Mouse (Mus musculus): ENCODE measurements around the gene Agrp. TPM values are rescaled to one million over a fixed set of nuclear protein-coding genes. Genes with fewer than 3 reads are reported as not detected.
"Not testable (repeated sequence)": the region's sequence is repeated elsewhere in the genome, so short reads cannot be mapped to it uniquely, and the experiment has no call there.

The Agrp gene
- total RNA-seq, 2 experiments from 2014 or later = 0.81 to 1.5 TPM

DNA sequence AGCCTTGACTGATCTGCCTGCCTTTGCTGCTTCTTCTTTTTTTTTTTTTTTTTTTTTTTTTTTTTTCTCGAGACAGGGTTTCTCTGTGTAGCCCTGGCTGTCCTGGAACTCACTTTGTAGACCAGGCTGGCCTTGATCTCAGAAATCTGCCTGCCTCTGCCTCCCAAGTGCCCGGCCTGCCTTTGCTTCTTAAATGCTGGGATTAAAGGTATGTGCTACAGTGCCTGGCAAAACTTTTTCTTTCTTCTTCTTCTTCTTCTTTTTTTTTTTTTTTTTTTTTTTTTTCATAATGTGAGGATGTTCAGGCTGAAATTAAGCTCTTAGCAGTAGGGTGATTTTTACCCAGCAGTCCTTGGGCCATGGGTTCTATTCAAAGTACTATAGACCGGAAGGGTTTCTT lies 34.7 kb downstream of the Agrp start:
- DNase-seq (ENCODE audit: low spot score in 2 of 2) = not testable (repeated sequence)

DNA sequence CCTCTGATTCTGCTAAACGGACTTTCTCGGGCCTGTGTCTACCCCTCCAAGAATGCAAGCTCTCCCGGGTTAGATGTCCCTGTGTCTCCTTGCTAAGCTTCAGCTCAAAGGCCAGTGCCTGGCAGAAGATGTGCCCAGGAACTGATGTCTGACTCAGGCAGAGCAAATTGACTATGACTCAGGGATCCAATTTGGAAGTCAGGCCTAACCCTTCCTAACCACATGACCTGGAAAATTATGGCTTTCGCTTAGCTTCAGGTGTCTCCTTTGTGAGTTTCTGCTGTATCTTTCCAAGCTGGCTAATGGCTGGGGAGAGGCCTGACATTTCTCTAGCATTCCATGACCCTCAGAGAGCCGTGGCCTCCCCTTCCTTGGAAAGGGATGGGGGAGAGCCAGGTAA lies 35.9 kb downstream of the Agrp start:
- no peak for DNase-seq (ENCODE audit: low spot score in 2 of 2)

DNA sequence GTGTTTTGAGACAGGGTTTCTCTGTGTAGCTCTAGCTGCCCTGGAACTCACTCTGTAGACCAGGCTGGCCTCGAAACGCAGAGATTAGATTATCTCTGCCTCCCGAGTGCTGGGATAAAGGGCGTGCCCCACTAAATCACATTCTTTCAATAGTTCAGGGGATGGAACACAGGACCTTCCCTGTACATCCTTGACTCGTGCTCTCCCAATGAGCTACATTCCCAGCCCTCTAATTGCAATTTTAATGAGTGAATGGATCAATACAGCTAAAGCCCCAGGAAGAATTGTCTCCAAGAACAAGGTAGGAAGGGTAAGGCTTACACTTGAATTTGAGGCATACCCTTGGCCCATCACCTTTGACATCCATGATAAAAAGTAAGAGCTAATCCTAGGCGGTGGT lies 38.4 kb downstream of the Agrp start:
- DNase-seq (ENCODE audit: low spot score in 2 of 2) = no peak

DNA sequence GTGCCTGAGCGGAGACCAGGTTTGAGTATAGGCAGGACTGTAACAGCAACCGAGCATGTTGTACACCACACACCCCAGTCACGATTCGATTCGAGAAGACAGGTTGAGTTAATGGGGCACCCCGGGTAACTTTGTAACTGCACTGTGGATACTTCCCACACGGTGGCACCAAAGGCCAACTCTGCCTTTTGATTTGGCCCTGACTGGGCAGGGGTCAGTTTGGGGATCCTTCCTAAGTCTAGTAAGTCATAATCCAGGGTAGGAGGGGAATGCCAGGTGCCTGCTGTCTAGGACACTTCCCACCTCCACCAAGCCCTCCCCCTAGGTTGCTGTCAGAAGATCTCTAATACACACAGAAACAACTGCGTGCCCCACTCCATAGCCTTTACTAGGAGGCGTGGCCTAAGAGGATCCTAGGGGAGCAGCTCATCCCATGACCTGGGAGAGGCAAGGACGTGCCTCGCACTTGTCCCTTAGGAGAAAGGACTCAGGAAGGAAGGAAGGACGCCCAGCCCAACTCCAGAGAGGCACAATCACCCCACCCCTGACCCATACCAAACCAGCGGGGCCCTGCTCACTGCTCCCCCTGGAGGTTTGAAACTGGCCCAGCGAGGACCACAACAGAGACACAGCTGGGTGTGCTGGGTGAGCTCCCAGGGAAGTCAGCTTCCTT lies 40.7 kb downstream of the Agrp start:
- DNase-seq (ENCODE audit: low spot score in 2 of 2) = peak in 1 of 2 experiments; percentile 53

DNA sequence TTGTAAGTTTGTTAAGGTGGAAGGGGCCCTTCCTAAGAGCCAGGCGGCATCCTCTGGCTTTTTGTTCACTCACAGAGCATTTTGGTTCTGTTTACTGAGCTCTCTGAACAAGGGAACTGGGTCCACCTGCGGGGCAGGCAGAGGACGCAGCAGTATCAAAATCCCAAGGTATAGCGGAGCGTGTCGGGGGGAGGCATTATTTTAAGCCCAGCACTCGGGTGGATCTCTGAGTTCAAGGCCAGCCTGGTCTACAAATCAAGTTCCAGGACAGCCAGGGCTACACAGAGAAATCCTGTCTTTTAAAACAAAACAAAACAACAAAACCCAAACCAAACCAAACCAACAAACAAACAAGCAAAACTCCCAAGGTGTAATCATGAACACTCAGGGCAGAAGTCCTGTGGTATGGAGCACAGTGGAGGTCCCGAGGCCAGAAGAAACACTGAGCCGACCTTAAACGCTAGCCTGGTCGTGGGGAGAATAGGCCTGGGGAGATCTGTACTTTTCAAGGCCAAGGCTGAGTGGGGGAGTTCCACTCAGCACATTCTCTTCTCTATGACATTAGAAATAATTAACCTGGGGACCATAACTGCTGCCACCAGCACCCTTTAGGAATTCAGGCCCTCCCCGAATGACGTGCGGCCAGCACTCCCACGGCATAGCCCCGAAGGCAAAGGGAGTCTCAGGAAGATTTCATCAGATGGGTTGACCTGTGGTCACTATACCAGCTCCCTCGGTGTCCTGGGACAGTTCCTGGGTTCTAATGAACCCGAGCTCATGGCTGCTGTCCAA lies 42.5 kb downstream of the Agrp start:
- no peak for DNase-seq (ENCODE audit: low spot score in 2 of 2)

DNA sequence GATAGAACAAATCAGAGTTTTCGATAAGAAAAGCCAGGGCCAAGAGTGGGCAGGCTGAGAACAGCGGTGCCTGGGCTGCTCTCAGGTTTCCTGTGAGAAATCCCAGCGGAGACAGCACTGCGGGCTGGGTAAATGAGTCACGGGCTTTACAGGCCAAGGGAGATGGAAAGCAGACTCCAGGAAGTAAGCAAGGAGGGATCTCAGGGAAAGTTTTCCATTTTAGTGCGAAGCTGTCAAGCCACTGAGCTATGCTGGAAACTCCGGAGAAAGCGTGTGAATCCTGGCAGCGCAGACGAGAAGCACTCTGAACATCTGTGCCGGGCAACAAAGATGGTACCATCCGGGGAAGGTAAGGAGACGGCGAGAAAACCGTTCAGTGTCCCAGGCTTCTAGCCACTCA lies 43.3 kb downstream of the Agrp start:
- no peak for DNase-seq (ENCODE audit: low spot score in 2 of 2)

DNA sequence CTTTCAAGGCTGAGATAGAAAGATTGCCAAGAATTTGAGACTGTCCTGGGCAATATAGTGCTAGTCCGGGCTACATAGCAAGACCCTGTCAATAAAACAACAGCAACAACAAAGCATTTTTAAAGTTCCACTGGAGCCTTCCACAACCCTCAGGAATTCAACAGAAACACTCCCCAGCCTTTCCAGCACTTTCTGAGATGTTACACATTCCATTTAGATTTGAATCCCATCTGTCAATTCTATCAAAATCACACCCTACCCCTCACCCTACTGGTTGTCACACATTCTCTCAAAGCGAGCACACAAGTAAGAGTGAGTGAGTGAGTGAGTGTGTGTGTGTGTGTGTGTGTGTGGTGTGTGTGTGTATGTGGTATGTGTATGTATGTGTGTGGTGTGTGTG lies 44.8 kb downstream of the Agrp start:
- DNase-seq (ENCODE audit: low spot score in 2 of 2) = no peak

DNA sequence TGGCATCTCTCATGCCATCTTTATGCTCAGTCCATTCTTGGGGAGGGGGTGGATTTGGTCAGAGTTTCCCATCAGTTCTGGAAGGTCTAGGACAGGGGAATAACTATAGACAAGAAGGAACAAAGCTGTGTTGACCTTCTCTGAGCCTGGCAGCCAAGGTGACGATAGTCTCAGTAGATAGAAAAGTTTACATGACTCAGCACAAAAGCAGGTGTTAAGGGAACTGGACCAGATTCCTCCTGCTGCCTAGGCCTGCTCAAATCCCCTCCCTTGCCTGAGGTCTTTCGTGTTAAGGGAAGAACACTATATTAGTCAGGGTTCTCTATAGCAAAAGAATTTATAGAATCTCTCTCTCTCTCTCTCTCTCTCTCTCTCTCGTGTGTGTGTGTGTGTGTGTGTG lies 57.5 kb downstream of the Agrp start:
- no peak for DNase-seq (ENCODE audit: low spot score in 2 of 2)

DNA sequence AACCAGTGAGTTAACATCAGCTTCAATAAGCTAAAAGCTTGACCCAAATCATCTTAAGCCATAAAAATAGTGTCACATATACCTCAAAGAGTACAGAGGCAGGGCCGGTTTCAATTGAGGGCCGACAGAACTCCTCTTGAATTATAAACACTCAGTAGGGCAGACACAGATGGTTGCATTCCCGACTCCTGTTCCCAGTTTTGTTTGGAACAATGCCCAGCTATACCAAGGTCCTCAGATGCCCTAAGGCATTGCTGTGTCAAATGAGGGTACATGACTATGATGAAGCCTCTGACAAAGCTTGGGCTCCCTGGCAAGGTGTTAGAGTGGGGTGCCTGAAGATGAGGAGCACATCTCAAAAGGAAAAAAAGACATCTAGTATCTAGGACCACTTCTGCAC lies 61.7 kb downstream of the Agrp start:
- DNase-seq (ENCODE audit: low spot score in 2 of 2) = no peak

DNA sequence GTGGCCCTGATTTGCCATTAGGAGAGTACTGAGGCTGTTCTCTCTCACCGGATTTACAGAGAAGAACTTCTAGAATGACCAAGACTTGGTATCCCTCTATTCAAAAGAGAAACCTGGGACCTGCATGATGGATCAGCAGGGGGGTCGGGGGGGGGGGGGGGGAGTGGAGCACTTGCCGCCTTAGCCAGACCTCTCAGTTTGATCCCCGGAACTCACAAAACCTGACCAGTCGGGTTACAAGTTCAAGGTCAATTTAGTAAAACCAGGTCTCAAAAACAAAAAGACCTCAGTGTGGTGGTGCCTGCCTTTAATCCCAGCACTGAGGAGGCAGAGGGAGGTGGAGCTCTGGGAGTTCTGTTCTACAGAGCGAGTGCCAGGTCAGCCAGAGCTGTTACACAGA lies 62.5 kb downstream of the Agrp start:
- DNase-seq (ENCODE audit: low spot score in 2 of 2) = no peak

DNA sequence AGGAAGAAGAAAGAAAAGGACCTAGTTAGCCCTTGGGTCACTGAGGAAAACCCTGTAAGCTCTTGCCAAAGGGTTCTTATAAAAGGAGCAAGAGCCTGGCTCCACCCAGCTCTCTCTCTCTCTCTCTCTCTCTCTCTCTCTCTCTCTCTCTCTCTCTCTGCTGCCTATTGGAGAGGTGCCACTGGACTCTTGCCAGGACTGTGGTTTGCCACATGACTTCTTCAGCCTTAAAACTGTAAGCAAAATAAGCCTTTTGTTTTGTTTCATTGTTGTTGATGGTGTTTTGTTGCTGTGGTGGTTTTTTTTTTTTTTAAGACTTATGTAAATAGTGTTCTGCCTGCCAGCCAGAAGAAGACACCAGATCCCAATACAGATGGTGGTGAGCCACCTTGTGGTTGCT lies 63.8 kb downstream of the Agrp start:
- DNase-seq (ENCODE audit: low spot score in 2 of 2) = no peak

DNA sequence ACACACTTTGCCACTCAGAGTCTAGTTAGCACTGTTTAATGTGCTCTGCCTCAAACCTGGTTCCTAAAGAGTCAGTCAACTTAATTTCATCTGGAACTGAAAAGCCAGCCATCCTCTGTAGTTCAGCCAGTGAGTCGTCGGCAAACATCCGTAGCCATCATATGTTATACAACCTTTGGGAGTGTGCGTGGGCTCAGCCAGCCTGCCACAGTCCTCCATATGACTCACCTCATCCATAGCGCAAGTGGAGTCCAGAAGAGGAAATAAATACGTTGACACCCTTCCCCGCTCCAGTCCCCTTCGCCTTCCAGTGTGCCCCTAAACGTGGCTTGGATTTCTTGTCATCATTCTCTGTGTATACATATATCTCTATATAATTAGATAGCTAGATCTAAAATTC lies 65.4 kb downstream of the Agrp start:
- no peak for DNase-seq (ENCODE audit: low spot score in 2 of 2)

DNA sequence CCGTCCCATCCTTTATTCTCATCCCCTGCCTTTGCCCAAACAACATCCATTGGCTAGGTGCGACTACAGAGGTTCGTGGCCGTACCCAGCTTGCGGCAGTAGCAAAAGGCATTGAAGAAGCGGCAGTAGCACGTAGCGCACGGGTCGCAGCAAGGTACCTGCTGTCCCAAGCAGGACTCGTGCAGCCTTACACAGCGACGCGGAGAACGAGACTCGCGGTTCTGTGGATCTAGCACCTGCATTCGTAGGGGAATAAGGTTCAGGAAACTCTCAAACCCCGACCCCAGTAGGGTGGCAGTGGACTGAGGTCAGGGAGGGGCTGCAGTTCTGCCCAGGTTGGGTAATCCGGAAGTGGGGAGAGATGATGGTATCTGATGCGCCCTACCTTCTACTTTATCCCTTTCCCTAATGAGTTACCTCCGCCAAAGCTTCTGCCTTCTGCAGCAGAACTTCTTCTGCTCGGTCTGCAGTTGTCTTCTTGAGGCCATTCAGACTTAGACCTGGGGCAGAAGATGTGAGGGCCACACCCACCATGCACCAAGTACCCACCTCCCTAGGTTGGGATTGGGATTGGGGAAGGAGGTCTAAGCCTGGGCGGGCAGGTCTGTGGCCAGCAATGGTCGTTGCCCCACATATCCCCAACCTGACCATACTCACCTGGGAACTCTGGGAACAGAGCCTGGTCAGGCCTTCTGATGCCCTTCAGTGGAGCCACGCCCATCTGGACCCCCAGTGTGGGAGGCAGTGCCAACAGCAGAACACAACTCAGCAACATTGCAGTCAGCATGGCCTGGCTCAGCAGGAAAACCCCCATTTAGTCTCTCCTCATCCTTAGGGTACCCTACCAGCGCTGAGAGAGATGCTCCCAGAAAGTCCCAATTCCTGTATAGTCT lies 70.2 kb downstream of the Agrp start:
- DNase-seq (ENCODE audit: low spot score in 2 of 2) = peak in 1 of 2 experiments; percentile 8

DNA sequence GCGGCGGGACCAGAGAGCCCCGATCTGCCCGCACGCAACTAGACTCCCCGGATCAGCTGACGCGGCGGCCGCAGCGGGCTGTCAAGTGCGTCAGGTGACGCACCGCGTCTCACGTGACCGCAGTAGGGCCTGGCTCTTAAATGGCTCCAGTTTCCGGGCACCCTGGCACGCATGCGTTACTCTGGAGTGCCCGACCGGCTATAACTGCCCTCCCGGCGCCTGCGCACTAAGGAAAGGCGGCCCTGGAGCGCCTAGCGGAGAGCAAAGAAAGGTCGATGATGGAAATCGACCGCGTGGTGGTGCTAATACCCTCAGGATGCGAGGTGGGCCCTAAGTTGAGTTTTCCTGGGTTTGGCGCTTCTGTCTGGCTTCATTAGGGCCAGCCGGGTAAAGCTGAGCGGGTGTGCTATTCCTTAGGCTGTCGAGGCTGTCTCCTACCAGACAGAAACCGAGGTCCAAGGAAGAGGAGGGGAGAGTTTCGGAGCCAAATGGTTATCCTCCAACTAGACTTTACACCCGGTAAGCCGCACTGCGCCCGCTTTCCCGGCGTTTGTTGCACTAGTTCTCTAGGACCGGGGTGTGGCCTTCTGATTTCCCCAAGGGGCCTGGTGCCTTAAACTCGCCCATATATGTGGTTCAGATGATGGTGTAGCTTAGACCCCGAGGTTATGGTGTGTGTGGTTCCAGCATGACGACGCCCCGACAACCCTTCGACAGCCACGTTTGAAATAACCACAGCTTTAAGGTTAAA lies 71.1 kb downstream of the Agrp start, which contains the start of gene Atp6v0d1:
TSS of gene Atp6v0d1 (minus strand) at position 96 of the 751 bp plus-strand sequence.
- DNase-seq (ENCODE audit: low spot score in 2 of 2) = peak; percentile 92 to 99

DNA sequence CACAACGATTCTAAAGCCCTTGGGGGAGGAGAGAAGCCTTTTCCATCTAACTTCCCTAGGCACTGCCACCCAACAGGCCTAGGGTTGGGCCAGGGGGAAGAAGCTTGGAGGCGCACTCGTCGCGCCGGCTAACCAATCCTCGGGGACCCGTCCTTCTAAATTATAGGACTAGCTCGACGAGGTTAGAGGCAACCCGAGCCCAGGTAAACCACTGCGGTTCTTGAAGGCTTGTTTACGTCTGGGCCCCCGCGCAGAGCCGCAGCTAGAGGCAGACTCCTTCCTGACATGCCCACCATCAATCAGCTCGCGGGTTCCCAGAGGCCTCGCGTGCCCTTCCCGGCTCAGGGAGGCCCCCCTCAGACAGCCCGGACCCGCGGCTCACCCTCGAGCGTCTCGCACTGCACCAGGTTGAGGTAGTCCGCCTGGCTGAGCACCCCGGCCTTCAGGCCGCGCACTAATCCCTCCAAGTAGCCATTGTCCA lies 71.8 kb downstream of the Agrp start:
- DNase-seq (ENCODE audit: low spot score in 2 of 2) = no peak

DNA sequence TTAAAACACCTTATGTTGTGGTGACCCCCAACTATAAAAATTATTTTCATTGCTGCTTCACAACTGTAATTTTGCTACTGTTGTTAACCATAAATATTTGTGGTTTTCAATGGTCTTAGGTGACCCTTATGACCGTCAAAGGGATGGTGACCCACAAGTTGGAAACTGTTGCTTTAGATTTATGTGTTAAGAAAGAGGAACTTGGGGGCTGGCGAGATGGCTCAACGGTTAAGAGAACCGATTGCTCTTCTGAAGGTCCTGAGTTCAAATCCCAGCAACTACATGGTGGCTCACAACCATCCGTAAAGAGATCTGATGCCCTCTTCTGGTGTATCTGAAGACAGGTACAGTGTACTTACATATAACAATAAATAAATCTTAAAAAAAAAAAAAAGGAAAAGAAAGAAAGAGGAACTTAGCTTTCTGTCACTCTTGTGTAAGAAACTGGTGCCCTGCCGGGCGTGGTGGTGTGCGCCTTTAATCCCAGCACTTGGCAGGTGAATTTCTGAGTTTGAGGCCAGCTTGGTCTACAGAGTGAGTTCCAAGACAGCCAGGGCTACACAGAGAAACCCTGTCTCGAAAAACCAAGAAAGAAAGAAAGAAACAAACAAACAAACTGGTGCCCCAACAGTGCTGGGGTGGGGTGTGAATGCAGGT lies 72.5 kb downstream of the Agrp start:
- not testable (repeated sequence) for DNase-seq (ENCODE audit: low spot score in 2 of 2)

DNA sequence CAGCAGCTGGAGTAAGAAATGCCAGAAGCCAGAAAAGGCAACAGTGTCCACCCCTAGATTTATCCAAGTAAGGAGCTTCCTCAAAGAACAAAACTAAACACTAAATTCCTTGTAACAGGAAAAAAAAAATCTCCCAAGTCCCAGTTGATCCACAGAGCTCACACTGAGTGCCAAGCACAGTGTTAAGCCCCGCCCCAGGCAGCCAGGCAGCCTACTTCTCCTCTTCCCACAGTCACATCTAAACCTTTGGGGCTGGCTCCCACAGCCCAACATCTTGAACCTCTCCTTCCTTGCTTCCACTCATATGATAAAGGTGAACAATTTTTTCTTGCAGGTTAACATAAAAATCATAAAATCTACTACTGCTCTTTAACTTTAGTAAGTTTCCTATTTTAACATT lies 73.3 kb downstream of the Agrp start:
- DNase-seq (ENCODE audit: low spot score in 2 of 2) = no peak

DNA sequence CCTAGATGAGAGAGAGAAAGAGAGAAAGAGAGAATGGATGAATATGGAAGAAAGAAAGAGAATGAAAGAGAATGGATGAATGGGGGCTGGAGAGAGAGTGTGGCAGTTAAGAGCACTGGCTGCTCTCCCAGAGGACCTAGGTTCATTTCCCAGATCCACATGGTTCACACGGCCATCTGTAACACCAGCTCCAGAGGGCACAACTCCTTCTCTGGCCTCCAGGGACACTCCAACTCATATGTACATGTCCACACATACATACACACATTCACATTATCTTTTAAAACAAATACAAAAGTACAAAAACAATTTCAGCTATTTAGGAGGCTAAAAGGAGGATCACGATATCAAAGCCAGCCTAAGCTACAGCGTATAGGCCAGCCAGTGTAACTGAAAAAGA lies 74.3 kb downstream of the Agrp start:
- no peak for DNase-seq (ENCODE audit: low spot score in 2 of 2)

DNA sequence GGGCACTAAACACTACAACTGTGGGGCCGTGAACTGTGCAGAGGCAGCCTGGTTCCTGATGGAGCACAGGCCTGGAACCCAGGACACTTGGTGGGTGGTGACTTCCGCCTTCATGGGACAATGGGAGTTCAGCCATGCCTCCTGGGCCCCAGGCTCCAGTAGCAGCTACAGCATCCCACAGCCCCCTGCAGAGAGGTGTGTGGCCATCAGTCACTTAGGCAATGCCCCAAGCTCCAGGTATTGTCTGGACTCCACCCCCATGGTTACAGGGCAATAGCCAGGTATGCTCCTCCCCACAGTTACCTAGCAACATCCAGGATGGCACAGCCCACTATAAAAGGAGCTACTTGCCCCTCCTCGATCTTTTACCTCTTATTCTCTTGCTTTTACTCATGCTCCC lies 82.0 kb downstream of the Agrp start:
- DNase-seq (ENCODE audit: low spot score in 2 of 2) = no peak

DNA sequence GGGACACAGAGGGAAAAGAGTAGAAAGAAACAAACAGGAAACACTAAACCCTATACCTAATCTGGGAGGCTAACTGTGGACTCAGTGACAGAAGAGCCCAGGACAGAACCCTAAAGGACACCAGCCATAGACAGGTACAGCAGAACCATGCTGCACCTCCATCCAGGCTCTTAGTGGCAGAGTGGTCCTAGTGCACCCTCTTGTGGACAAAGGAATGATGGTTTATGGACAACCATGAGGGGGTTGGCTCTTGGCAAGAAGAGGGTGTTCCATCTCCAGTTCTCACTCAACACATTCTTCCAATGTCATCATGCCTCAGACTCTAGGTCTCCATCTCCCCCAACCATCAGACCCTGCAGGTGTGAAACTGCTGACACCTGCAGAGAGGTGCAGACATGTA lies 83.1 kb downstream of the Agrp start:
- peak in 1 of 2 experiments; percentile 37 for DNase-seq (ENCODE audit: low spot score in 2 of 2)

All from adrenal gland, postnatal 4 days (tissue).